Mouse (Mus musculus) embryo, embryonic 10.5 days (tissue): ENCODE data around the gene Pip4k2b.
"Not testable (repeated sequence)": the region's sequence is repeated elsewhere in the genome, so short reads cannot be mapped to it uniquely, and the experiment has no call there.

Source experiments
- DNase-seq: peaks from one replicate; pipeline ENCODE4 v3.0.0-alpha.2; 2015; ENCODE audit warnings: low spot score

Pip4k2b gene

GRCm38 (mm10) chr11:97714784-97715760, 29.4 kb downstream of the Pip4k2b start:
- no peak for DNase-seq

- no peak for DNase-seq
Measured at GRCm38 (mm10) chr11:97714356-97714755, 30.1 kb downstream of the Pip4k2b start.

- no peak for DNase-seq
Measured at GRCm38 (mm10) chr11:97713896-97714295, 30.6 kb downstream of the Pip4k2b start.

- DNase-seq, result no peak
Measured at GRCm38 (mm10) chr11:97712286-97712685, 32.2 kb downstream of the Pip4k2b start.

GRCm38 (mm10) chr11:97711200-97711900, 33.2 kb downstream of the Pip4k2b start:
- DNase-seq, result no peak

- not testable (repeated sequence) for DNase-seq
Measured at GRCm38 (mm10) chr11:97710067-97710466, 34.4 kb downstream of the Pip4k2b start.

GRCm38 (mm10) chr11:97703039-97703826, 41.3 kb downstream of the Pip4k2b start, which contains the start of gene Psmb3:
Gene Psmb3 (plus strand): TSS chr11:97703399.
- peak; percentile 100 for DNase-seq

- DNase-seq, result peak; percentile 90
Measured at GRCm38 (mm10) chr11:97702393-97702745, 42.1 kb downstream of the Pip4k2b start.

GRCm38 (mm10) chr11:97701581-97702392, 42.7 kb downstream of the Pip4k2b start:
- peak; percentile 27 for DNase-seq

- peak; percentile 71 for DNase-seq
Measured at GRCm38 (mm10) chr11:97700746-97701580, 43.5 kb downstream of the Pip4k2b start.

- DNase-seq, result peak; percentile 72
Measured at GRCm38 (mm10) chr11:97700003-97700745, 44.3 kb downstream of the Pip4k2b start, which contains the start of gene Pcgf2. Gene Pcgf2 (minus strand): TSS chr11:97700497.

- DNase-seq, result peak; percentile 98
Measured at GRCm38 (mm10) chr11:97699626-97700002, 44.9 kb downstream of the Pip4k2b start.

- DNase-seq, result peak; percentile 88
Measured at GRCm38 (mm10) chr11:97698741-97699611, 45.5 kb downstream of the Pip4k2b start.

- DNase-seq, result peak; percentile 71
Measured at GRCm38 (mm10) chr11:97697891-97698529, 46.5 kb downstream of the Pip4k2b start.

- DNase-seq, result no peak
Measured at GRCm38 (mm10) chr11:97697199-97697890, 47.2 kb downstream of the Pip4k2b start.

GRCm38 (mm10) chr11:97696669-97697068, 47.8 kb downstream of the Pip4k2b start:
- no peak for DNase-seq

GRCm38 (mm10) chr11:97695712-97696401, 48.6 kb downstream of the Pip4k2b start:
- no peak for DNase-seq
